Mouse (Mus musculus): Measurements from ENCODE around the gene Rpl39l.
"Not testable (repeated sequence)": the region's sequence is repeated elsewhere in the genome, so short reads cannot be mapped to it uniquely, and the experiment has no call there.

The Rpl39l gene

GRCm38 (mm10) chr16:10170005-10170404 is at the start of gene Rpl39l:
Gene Rpl39l (plus strand): TSS chr16:10170226.
- no peak for DNase-seq (ENCODE audit: low spot score)

DNA sequence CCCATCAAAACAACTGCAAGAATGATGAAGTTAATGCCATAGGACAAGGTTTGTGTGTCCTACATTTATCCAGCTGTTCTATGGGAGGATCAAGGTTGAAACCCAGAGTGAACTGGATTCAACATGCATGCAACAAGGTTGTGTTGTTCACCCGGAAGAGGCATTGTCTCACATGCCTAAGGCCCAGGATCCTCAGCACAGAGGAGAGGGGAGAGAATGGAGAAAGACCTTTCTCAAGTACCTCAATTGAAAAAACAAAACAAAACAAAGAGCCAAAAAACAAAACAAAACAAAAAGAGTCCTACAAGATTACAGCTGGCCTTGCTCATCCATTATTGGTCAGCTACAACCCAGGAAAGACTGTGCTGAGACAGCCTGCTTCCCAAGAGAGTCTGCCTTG is 42.4 kb upstream of the Rpl39l start:
- no peak for DNase-seq (ENCODE audit: low spot score)

- no peak for DNase-seq (ENCODE audit: low spot score)
Observed at GRCm38 (mm10) chr16:10129052-10129911, 40.7 kb upstream of the Rpl39l start.

DNA sequence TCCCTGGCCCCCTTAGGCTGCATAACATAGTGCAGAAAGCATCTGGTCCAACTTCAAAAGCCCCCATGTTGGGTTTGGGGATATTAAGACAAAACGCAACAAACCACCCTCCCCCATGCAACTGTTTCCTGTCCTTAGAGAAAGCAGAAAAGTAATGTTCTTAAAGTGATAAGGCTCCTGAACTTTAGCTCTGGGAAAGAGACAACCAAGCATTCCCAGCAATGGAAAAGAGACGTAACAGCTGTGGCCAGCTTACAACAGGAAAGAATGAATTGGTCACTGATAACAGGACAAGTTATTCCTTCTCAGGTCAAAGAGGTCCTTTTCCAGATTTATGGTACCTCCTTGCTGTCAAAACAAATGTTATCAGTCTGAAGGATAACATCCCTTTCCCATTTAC is 26.9 kb upstream of the Rpl39l start:
- no peak for DNase-seq (ENCODE audit: low spot score)

DNA sequence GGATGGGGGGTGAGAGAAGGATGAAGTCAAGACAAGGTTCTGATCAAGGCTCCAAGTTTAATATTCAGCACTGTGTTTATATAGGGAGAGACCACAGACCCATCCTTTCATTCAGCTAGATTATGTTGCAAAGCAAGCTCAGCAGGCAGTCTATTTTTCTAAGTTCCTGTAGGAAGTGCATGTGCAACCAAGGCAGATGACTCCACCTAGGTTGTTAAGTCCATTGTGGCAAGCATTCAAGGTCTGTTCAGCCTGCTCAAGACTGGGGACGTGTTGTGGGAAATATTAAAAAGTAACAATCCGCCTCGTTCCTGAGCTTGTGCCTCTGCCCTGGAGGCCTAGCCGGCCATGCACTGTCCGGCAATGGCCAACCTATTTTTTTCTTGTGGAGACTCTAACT is 22.6 kb upstream of the Rpl39l start:
- no peak for DNase-seq (ENCODE audit: low spot score)

DNA sequence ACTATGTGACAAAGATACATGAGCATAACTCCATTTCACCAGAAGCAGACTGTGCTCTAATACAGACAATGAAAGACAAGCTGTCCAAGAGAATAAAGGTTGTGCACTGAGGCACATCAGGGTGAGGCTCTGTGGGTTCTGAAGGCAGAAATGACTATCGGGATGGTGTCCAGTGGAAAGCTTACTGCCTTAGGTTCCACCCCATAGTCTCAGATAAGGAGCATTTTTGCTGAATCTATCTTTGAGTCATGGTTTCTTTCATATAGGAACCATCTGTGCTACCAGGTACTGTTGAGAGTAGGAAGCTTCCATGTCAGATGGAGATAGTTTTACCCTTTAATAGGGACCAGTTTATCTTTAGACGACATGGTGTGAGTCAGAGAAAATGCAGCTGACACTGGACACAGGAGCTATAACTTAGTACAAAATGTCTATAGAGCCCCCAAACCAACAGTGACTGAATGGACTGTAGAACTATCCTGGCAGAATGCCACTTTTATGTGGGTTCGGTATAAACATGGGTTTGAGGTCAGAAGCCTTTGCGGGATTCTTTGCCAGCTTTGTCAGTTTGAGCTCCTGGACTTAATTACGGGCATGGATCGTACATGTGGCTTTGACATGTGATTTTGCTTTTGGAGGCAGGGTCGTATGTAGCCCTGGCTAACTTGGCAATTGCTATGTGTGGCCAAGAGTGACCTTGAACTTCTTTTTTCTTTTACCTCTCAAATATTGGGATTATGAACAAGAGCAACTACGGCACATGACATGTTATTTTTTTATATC is 712 bp upstream of the Rpl39l start:
- DNase-seq (ENCODE audit: low spot score), result no peak

GRCm38 (mm10) chr16:10171276-10171675 is 1.2 kb downstream of the Rpl39l start:
- DNase-seq (ENCODE audit: low spot score), result no peak

- no peak for DNase-seq (ENCODE audit: low spot score)
Observed at GRCm38 (mm10) chr16:10172179-10172820, 2.3 kb downstream of the Rpl39l start.

DNA sequence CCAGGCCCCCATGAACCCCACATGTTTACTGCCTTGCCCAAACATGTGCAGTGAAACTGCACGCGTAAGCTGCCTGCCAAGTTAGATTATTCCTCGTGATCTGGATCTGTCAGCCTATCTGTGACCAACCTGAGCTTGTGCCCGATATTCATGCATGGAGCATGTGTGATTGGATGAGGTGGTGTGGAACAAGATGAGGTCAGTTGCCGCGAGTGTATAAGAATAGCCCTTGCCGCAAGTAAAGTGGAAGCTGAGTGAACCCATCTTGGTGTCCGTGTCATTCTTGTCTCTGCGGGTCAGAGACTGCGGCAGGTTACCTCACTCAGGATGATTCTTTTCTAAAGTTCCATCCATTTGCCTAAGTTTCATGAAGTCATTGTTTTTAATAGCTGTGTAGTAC is 17.4 kb downstream of the Rpl39l start:
- not testable (repeated sequence) for DNase-seq (ENCODE audit: low spot score)

- DNase-seq (ENCODE audit: low spot score), result peak; percentile 62
Observed at GRCm38 (mm10) chr16:10192679-10193506, 22.9 kb downstream of the Rpl39l start, which contains the start of gene Atf7ip2. Gene Atf7ip2 (plus strand): TSS chr16:10192712.

DNA sequence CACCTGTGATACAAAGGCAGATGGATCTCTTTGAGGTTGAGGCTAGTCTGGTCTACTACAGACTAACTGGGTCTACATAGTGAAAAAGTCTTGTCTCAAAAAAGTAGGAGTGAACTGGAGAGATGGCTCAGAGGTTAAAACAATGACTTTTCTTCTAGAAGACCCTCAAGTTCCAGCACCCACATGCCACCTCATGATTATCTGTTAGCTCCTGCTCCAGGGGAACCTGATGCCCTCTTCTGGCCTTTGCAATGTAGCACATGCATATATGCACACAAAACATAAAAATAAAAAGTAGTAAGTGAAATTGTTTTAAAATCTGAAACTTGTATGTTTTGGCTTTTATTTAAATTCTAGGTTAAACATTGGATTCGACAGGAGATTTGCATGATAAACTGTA is 38.8 kb downstream of the Rpl39l start:
- no peak for DNase-seq (ENCODE audit: low spot score)

DNA sequence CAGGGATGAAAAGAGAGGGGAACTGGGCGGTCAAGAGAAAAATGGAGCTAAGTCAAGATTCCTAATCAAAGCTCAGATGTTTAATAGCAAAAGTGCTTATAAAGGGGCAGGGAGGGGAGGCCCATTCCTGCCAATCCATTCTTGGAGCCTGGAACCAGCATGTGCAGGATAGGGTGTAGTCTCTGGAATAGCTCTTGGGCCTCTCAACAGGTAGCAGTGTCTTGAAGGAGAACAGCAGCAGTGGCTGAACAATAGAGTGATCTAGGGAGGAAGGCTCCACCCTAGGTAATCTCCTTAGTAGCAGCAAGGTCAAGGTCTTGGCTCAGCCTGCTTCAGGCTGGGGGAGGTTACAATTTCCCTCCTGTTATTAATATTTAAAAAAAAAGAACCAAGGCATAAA is 46.3 kb downstream of the Rpl39l start:
- DNase-seq (ENCODE audit: low spot score), result not testable (repeated sequence)

DNA sequence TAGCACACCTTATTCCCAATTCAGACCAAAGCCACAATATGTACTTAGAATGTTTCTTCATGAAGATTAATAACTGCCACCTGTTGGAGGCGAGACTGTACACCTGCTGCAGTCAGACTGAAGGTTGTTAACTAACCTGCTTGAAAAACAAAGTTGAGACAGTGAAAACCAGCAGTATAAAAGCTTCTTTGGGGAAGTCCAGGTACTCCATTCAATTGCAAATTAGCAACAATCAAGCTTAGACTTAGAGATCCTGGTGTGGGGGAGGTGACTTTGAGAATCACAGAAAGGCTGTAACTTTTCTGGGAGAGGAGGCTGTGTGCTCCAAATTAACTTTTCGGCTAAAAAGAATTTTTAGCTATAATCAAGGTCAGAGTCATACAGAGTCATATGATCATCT is 47.0 kb downstream of the Rpl39l start:
- DNase-seq (ENCODE audit: low spot score), result not testable (repeated sequence)
